In the genomic region with DNA sequence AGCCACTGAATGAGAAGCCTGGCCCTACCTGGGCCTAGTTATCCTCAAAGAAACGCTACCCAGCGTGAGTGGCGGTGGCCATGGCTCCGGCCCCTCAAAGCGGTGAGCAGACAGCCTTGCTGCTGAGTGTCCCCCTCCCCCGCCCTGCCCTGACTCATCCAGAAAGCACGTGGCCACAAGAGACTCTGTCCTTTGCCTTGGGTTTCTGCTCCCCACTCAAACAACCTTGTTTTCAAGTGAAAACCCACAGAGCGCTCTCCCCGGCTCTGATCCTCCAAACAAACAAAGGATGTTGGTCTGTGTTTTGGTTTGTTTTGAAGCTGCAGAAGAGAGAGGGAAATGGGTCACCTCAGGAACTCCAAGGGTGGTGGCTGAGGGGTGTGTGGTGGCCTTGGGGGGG, we compare ENCODE assay signal across 9 mouse cellular contexts. TPM values are rescaled to one million over a fixed set of nuclear protein-coding genes. Genes with fewer than 3 reads are reported as not detected.
DNase-seq lines count a peak whose midpoint lies in the region.
"Had no signal": no experiment of that assay in that cellular context is flagged by ENCODE, and none has a peak within 500 bp of the region (broad histone marks: within the 10 kb centered on the region; RNA-seq: fewer than 3 reads in every experiment).

No protein-coding gene starts in this region.

- peak; percentile 64 to 86 for DNase-seq in adrenal gland, adult (ENCODE audit: inconsistent age in 2 of 2, low spot score in 1 of 2)
- no peak for DNase-seq in adrenal gland, adult 8-10 months
- peak; percentile 40 for DNase-seq in lung, postnatal 25 days (ENCODE audit: low spot score)
- DNase-seq in lung, postnatal 10 days: no peak
- DNase-seq in adrenal gland, postnatal 36 days: peak; percentile 63 to 76
- peak; percentile 81 to 83 for DNase-seq in thymus, postnatal 10 days (ENCODE audit: low spot score in 2 of 2)
- DNase-seq in cerebellum, adult 9-11 months: no peak
- no peak for DNase-seq in heart, adult 8-10 months (ENCODE audit: low spot score)
- DNase-seq: gastrocnemius, postnatal 25 days had no signal

RNA-seq across cellular contexts. Expression of gene Vdac1, which starts 19.7 kb away (rescaled TPM):
- 100 to 1,000 TPM; 419 to 502 (median 469) TPM for total RNA-seq in adrenal gland, adult 8-10 months (2022)
- 100 to 1,000 TPM; 433 to 439 TPM for total RNA-seq in adrenal gland, postnatal 36 days (2021)
- total RNA-seq in heart, adult 8-10 months (2022): 1,000 to 10,000 TPM; 1,103 to 1,162 (median 1,146) TPM

RNA-seq across cellular contexts. Expression of gene 9530068E07Rik, which starts 55.2 kb away (rescaled TPM):
- total RNA-seq in adrenal gland, adult 8-10 months (2022): 100 to 1,000 TPM; 147 to 165 (median 157) TPM
- 100 to 1,000 TPM; 156 to 165 TPM for total RNA-seq in adrenal gland, postnatal 36 days (2021)
- total RNA-seq in heart, adult 8-10 months (2022): 10 to 100 TPM; 69.8 to 70.9 (median 70.0) TPM

RNA-seq across cellular contexts. Expression of gene Tcf7, which starts 58.2 kb away (rescaled TPM):
- total RNA-seq in adrenal gland, adult 8-10 months (2022): 10 to 100 TPM; 36.9 to 81.7 (median 55.2) TPM
- 10 to 100 TPM; 36.8 to 50.1 TPM for total RNA-seq in adrenal gland, postnatal 36 days (2021)
- 1 to 10 TPM in 1 of 4 experiments, under 1 TPM in 3; 0.44 to 1.0 (median 0.83) TPM for total RNA-seq in heart, adult 8-10 months (2022)

Comparison
In these comparisons a context has a peak if more than half of its experiments do, and no peak if none do; other contexts are left out.
1. DNase-seq: peak in adrenal gland, adult (2 of 2), lung, postnatal 25 days (single experiment), adrenal gland, postnatal 36 days (2 of 2) and thymus, postnatal 10 days (2 of 2); none in adrenal gland, adult 8-10 months (single experiment), lung, postnatal 10 days (single experiment), cerebellum, adult 9-11 months (single experiment) and heart, adult 8-10 months (single experiment).
2. RNA of gene Tcf7, which starts 58.2 kb away (total RNA-seq): 36.9 to 81.7 TPM in adrenal gland, adult 8-10 months and 36.8 to 50.1 TPM in adrenal gland, postnatal 36 days; 0.44 to 1.0 TPM in heart, adult 8-10 months; every median in the first group is over 10 times any median in the second.